Mouse (Mus musculus): Measurements from ENCODE around the gene Mob3a. TPM values are rescaled to one million over a fixed set of nuclear protein-coding genes. Genes with fewer than 3 reads are reported as not detected.

Mob3a gene
- polyA plus RNA-seq, 1 experiment from 2014 or later = 43.2 TPM

Other genes with a start within 250 kb of the Mob3a start
- not detected in 2 replicates for gene Onecut3, start 207.1 kb downstream of the Mob3a start, polyA plus RNA-seq (2015; fragmentation: Nextera tagmentation; extraction: Ambion mirVana)
- gene Atp8b3, start 162.9 kb downstream of the Mob3a start, polyA plus RNA-seq (2015; fragmentation: Nextera tagmentation; extraction: Ambion mirVana) = 0.32 and 0.34 TPM in 2 replicates
- 27.2 and 29.8 TPM in 2 replicates for gene Rexo1, start 140.4 kb downstream of the Mob3a start, polyA plus RNA-seq (2015; fragmentation: Nextera tagmentation; extraction: Ambion mirVana)
- gene Klf16, start 124.7 kb downstream of the Mob3a start, polyA plus RNA-seq (2015; fragmentation: Nextera tagmentation; extraction: Ambion mirVana) = 10.4 and 11.6 TPM in 2 replicates
- gene Abhd17a, start 111.6 kb downstream of the Mob3a start, polyA plus RNA-seq (2015; fragmentation: Nextera tagmentation; extraction: Ambion mirVana) = 86.5 and 89.2 TPM in 2 replicates
- gene Scamp4, start 99.1 kb downstream of the Mob3a start, polyA plus RNA-seq (2015; fragmentation: Nextera tagmentation; extraction: Ambion mirVana) = 113 and 117 TPM in 2 replicates
- 8.7 and 10.4 TPM in 2 replicates for gene Adat3, start 99.1 kb downstream of the Mob3a start, polyA plus RNA-seq (2015; fragmentation: Nextera tagmentation; extraction: Ambion mirVana)
- gene Gm49322, start 96.0 kb downstream of the Mob3a start, polyA plus RNA-seq (2015; fragmentation: Nextera tagmentation; extraction: Ambion mirVana) = 4.2 and 4.8 TPM in 2 replicates
- 30.8 and 93.6 TPM in 2 replicates for gene Csnk1g2, start 79.1 kb downstream of the Mob3a start, polyA plus RNA-seq (2015; fragmentation: Nextera tagmentation; extraction: Ambion mirVana)
- 21.0 and 74.8 TPM in 2 replicates for gene Btbd2, start 44.9 kb downstream of the Mob3a start, polyA plus RNA-seq (2015; fragmentation: Nextera tagmentation; extraction: Ambion mirVana)
- 71.1 and 108 TPM in 2 replicates for gene Mknk2, start 23.9 kb downstream of the Mob3a start, polyA plus RNA-seq (2015; fragmentation: Nextera tagmentation; extraction: Ambion mirVana)
- 23.3 and 23.8 TPM in 2 replicates for gene Izumo4, start 207 bp upstream of the Mob3a start, polyA plus RNA-seq (2015; fragmentation: Nextera tagmentation; extraction: Ambion mirVana)
- gene Ap3d1, start 40.3 kb upstream of the Mob3a start, polyA plus RNA-seq (2015; fragmentation: Nextera tagmentation; extraction: Ambion mirVana) = 67.7 and 68.8 TPM in 2 replicates
- gene Dot1l, start 53.2 kb upstream of the Mob3a start, polyA plus RNA-seq (2015; fragmentation: Nextera tagmentation; extraction: Ambion mirVana) = 17.3 and 20.7 TPM in 2 replicates
- 71.2 and 87.3 TPM in 2 replicates for gene Sf3a2, start 96.2 kb upstream of the Mob3a start, polyA plus RNA-seq (2015; fragmentation: Nextera tagmentation; extraction: Ambion mirVana)
- 123 and 129 TPM in 2 replicates for gene Plekhj1, start 96.6 kb upstream of the Mob3a start, polyA plus RNA-seq (2015; fragmentation: Nextera tagmentation; extraction: Ambion mirVana)
- gene Amh, start 103.3 kb upstream of the Mob3a start, polyA plus RNA-seq (2015; fragmentation: Nextera tagmentation; extraction: Ambion mirVana) = 0.70 TPM in 1 of 2 replicates, not detected in the other
- gene Jsrp1, start 111.5 kb upstream of the Mob3a start, polyA plus RNA-seq (2015; fragmentation: Nextera tagmentation; extraction: Ambion mirVana) = 4.5 and 4.6 TPM in 2 replicates
- 1,744 and 2,086 TPM in 2 replicates for gene Oaz1, start 124.7 kb upstream of the Mob3a start, polyA plus RNA-seq (2015; fragmentation: Nextera tagmentation; extraction: Ambion mirVana)
- gene Lingo3, start 142.1 kb upstream of the Mob3a start, polyA plus RNA-seq (2015; fragmentation: Nextera tagmentation; extraction: Ambion mirVana) = 0.66 and 0.71 TPM in 2 replicates
- gene Lsm7, start 153.2 kb upstream of the Mob3a start, polyA plus RNA-seq (2015; fragmentation: Nextera tagmentation; extraction: Ambion mirVana) = 248 and 262 TPM in 2 replicates
- 52.6 and 54.0 TPM in 2 replicates for gene Sppl2b, start 153.3 kb upstream of the Mob3a start, polyA plus RNA-seq (2015; fragmentation: Nextera tagmentation; extraction: Ambion mirVana)
- 0.08 TPM in 1 of 2 replicates, not detected in the other for gene Tmprss9, start 169.9 kb upstream of the Mob3a start, polyA plus RNA-seq (2015; fragmentation: Nextera tagmentation; extraction: Ambion mirVana)
- 361 and 376 TPM in 2 replicates for gene Timm13, start 199.0 kb upstream of the Mob3a start, polyA plus RNA-seq (2015; fragmentation: Nextera tagmentation; extraction: Ambion mirVana)
- 61.8 and 62.4 TPM in 2 replicates for gene Lmnb2, start 216.3 kb upstream of the Mob3a start, polyA plus RNA-seq (2015; fragmentation: Nextera tagmentation; extraction: Ambion mirVana)
- gene Gadd45b, start 228.1 kb upstream of the Mob3a start, polyA plus RNA-seq (2015; fragmentation: Nextera tagmentation; extraction: Ambion mirVana) = 22.3 and 24.1 TPM in 2 replicates